Mouse (Mus musculus) lung, postnatal 0 days (tissue): ENCODE results near the gene Dnaja4. TPM values are rescaled to one million over a fixed set of nuclear protein-coding genes. Genes with fewer than 3 reads are reported as not detected.

ENCODE experiments used
- ATAC-seq: fragments of 200-750 bp; cut with Nextera tagmentation; 2 replicates; pipeline ENCODE4 v1.8.0; 2017; ENCODE audit warnings: moderate library complexity
- DNase-seq: peaks from one replicate; pipeline ENCODE4 v3.0.0-alpha.2; 2016; ENCODE audit warnings: low spot score
- H3K27ac ChIP-seq: fragments of 300-500 bp; sonication (generic); 2 replicates; pipeline ENCODE4 v1.5.1; 2014; ENCODE audit warnings: antibody characterized with exemption, mild to moderate bottlenecking, low read length, mixed read lengths
- H3K27me3 ChIP-seq: fragments of 300-500 bp; sonication (generic); replicated peaks from 2 replicates; pipeline ENCODE4 v1.6.1; 2014; ENCODE audit warnings: low read length, mixed read lengths; ENCODE audit not compliant: insufficient read depth
- H3K36me3 ChIP-seq: fragments of 300-500 bp; sonication (generic); 2 replicates; pipeline ENCODE4 v1.6.1; 2014; ENCODE audit warnings: low read length, mixed read lengths; ENCODE audit not compliant: insufficient read depth
- H3K4me1 ChIP-seq: fragments of 300-500 bp; sonication (generic); 2 replicates; pipeline ENCODE4 v1.6.1; 2014; ENCODE audit warnings: antibody characterized with exemption, low read depth, low read length, mixed read lengths; ENCODE audit not compliant: insufficient read depth
- H3K4me2 ChIP-seq: fragments of 300-500 bp; sonication (generic); replicated peaks from 2 replicates; pipeline ENCODE4 v1.6.1; 2014; ENCODE audit warnings: low read depth, mild to moderate bottlenecking, low read length, moderate library complexity, mixed read lengths
- H3K4me3 ChIP-seq: fragments of 300-500 bp; sonication (generic); 2 replicates; pipeline ENCODE4 v1.5.1; 2014; ENCODE audit warnings: low read depth, low read length
- H3K9ac ChIP-seq: fragments of 300-500 bp; sonication (generic); replicated peaks from 2 replicates; pipeline ENCODE4 v1.6.1; 2014; ENCODE audit warnings: low read depth, mild to moderate bottlenecking
- H3K9me3 ChIP-seq: fragments of 300-500 bp; sonication (generic); 2 replicates; pipeline ENCODE4 v1.6.1; 2016; ENCODE audit warnings: low read length, mixed read lengths
- CTCF ChIP-seq: IDR thresholded peaks from 2 replicates; pipeline ENCODE4 v1.5.1; 2016; ENCODE audit warnings: antibody characterized with exemption, mild to moderate bottlenecking
- EP300 ChIP-seq: IDR thresholded peaks from 2 replicates; pipeline ENCODE4 v1.6.1; 2016; ENCODE audit warnings: antibody characterized with exemption, mild to moderate bottlenecking, control low read depth
- WGBS: fragments of 180-500 bp; shearing (Covaris S2); extraction: QIAGEN DNeasy Blood & Tissue Kit; methylation state at CpG from one replicate; pipeline ENCODE4 v1.1.7; 2014; 5-methylcytosine and 5-hydroxymethylcytosine counted together
- polyA plus RNA-seq: library from polyadenylated mRNA; unstranded; fragments of >200 nt; fragmentation: Nextera tagmentation; extraction: Ambion mirVana; gene quantifications from 2 replicates; pipeline ENCODE4 v1.2.1, GENCODE M21; 2015

The Dnaja4 gene
- polyA plus RNA-seq, 1 experiment from 2014 or later: 15.2 TPM

GRCm38 (mm10) chr9:54704361-54704760 is 5.7 kb downstream of the Dnaja4 start:
- Histone ChIP-seq H3K36me3 (0 out of 2 replicates have a peak, but pooled peaks cover 4% of the 10 kb centered on the region), H3K4me2 (no peak overlapping the region), H3K27me3 (no peaks in the 10 kb centered on the region), H3K4me1 (0 out of 2 replicates have a peak, but pooled peaks cover 3% of the 10 kb centered on the region), H3K9me3 (no peaks in the 10 kb centered on the region), H3K9ac (no peak overlapping the region), H3K27ac (no peak overlapping the region), H3K4me3 (no peak overlapping the region)
- TF ChIP-seq EP300: no peak
- TF ChIP-seq CTCF: no peak
- DNase-seq (no peak), ATAC-seq (no peak)
- WGBS: 71% methylated on average over 5 of the region's 5 CpGs

GRCm38 (mm10) chr9:54705561-54705960 is 6.9 kb downstream of the Dnaja4 start:
- TF ChIP-seq EP300 (no peak), CTCF (no peak)
- ATAC-seq (no peak), DNase-seq (no peak)
- peaks cover 7% of the 10 kb centered on the region for H3K36me3 ChIP-seq
- no peak overlapping the region for H3K9ac ChIP-seq
- H3K4me1 ChIP-seq: no peaks in the 10 kb centered on the region
- H3K27me3 ChIP-seq: no peaks in the 10 kb centered on the region
- H3K9me3 ChIP-seq: no peaks in the 10 kb centered on the region
- H3K4me3 ChIP-seq: no peak overlapping the region
- H3K4me2 ChIP-seq: no peak overlapping the region
- 37% methylated on average over 1 of the region's 1 CpGs for WGBS
- no peak overlapping the region for H3K27ac ChIP-seq

- peaks cover 10% of the 10 kb centered on the region for H3K36me3 ChIP-seq
Observed at GRCm38 (mm10) chr9:54707288-54707999, 8.8 kb downstream of the Dnaja4 start.

GRCm38 (mm10) chr9:54708085-54708484 is 9.4 kb downstream of the Dnaja4 start:
- Histone ChIP-seq H3K9me3 (no peaks in the 10 kb centered on the region), H3K4me2 (no peak overlapping the region), H3K4me3 (no peak overlapping the region), H3K36me3 (peaks cover 10% of the 10 kb centered on the region), H3K9ac (no peak overlapping the region), H3K27me3 (no peaks in the 10 kb centered on the region), H3K4me1 (no peaks in the 10 kb centered on the region), H3K27ac (no peak overlapping the region)
- WGBS: 83% methylated on average over 5 of the region's 5 CpGs
- no peak for TF ChIP-seq CTCF
- ATAC-seq (no peak), DNase-seq (no peak)

More at GRCm38 (mm10) chr9:54707288-54707999, 8.8 kb downstream of the Dnaja4 start:
- Histone ChIP-seq H3K9ac (no peak overlapping the region), H3K4me2 (no peak overlapping the region), H3K9me3 (no peaks in the 10 kb centered on the region), H3K4me1 (no peaks in the 10 kb centered on the region), H3K4me3 (no peak overlapping the region), H3K27me3 (no peaks in the 10 kb centered on the region), H3K27ac (no peak overlapping the region)
- ATAC-seq (no peak), DNase-seq (no peak)
- WGBS: 64% methylated on average over 8 of the region's 8 CpGs
- no peak for TF ChIP-seq CTCF
- no peak for TF ChIP-seq EP300

- WGBS: 83% methylated on average over 3 of the region's 3 CpGs
Observed at GRCm38 (mm10) chr9:54715776-54716175, 17.1 kb downstream of the Dnaja4 start.

GRCm38 (mm10) chr9:54717527-54717926 is 18.9 kb downstream of the Dnaja4 start:
- WGBS: 54% methylated on average over 3 of the region's 3 CpGs
- no peaks in the 10 kb centered on the region for H3K9me3 ChIP-seq
- DNase-seq: peak; percentile 72
- H3K36me3 ChIP-seq: peaks cover 31% of the 10 kb centered on the region
- H3K4me1 ChIP-seq: no peaks in the 10 kb centered on the region
- H3K4me2 ChIP-seq: no peak overlapping the region
- no peak for TF ChIP-seq EP300
- TF ChIP-seq CTCF: no peak
- peak; percentile 94 for ATAC-seq
- H3K9ac ChIP-seq: no peak overlapping the region
- no peaks in the 10 kb centered on the region for H3K27me3 ChIP-seq
- no peak overlapping the region for H3K27ac ChIP-seq
- no peak overlapping the region for H3K4me3 ChIP-seq

More at GRCm38 (mm10) chr9:54715776-54716175, 17.1 kb downstream of the Dnaja4 start:
- H3K4me2 ChIP-seq: no peak overlapping the region
- TF ChIP-seq CTCF (no peak), EP300 (no peak)
- no peak for DNase-seq
- H3K9me3 ChIP-seq: no peaks in the 10 kb centered on the region
- H3K4me3 ChIP-seq: no peak overlapping the region
- no peaks in the 10 kb centered on the region for H3K27me3 ChIP-seq
- peaks cover 31% of the 10 kb centered on the region for H3K36me3 ChIP-seq
- H3K27ac ChIP-seq: no peak overlapping the region
- H3K9ac ChIP-seq: no peak overlapping the region
- no peak for ATAC-seq
- no peaks in the 10 kb centered on the region for H3K4me1 ChIP-seq
